Mouse (Mus musculus): ENCODE measurements at regions not wholly inside any gene's neighbourhood (a gene's known extent, or its start where the extent isn't known, plus 50 kb on each side); places are given as distances from the start of the nearest gene placed in this dataset.

GRCm38 (mm10) chr13:47486658-47487057 lies 364.2 kb downstream of the Rnf144b start:
- Histone ChIP-seq H3K36me3 (no peaks in the 10 kb centered on the region), H3K27me3 (no peaks in the 10 kb centered on the region), H3K9ac (no peak overlapping the region), H3K27ac (no peak overlapping the region), H3K9me3 (no peaks in the 10 kb centered on the region), H3K4me2 (no peak overlapping the region), H3K4me3 (no peak overlapping the region), H3K4me1 (no peaks in the 10 kb centered on the region)
- WGBS = 92% methylated on average over 3 of the region's 3 CpGs
- ATAC-seq (ENCODE audit: insufficient number of reproducible peaks, insufficient read depth, low FRiP score, low TSS enrichment, low read depth) = no peak

DNA sequence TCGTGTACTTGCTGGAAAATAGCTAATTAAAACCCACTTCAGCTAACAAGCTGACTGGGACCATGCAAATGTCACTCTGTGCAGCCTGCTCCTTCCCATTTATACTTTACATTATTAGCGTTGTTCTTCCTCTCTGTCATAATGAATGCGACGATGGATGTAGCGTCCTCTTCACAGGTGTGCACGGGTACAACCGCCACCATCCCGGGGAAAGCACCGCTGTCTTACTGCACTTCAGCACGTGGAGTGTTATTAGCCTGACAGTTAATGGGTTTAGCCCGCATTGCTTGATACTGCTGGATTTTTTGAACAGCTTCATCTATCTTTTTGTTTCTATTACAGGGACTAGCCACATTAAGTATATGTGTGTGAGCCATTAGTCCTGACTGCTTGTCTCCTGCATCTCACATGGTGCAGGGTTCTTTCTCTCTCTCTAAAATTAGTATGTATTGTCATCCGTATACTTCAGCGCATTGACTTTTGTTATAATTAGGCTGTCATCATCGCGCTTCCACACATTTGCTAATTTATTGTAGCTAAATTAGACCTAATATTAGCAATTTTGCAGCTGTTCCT lies 383.0 kb downstream of the Rnf144b start:
- WGBS = 92% methylated on average over 15 of the region's 15 CpGs
- ATAC-seq (ENCODE audit: insufficient number of reproducible peaks, insufficient read depth, low FRiP score, low TSS enrichment, low read depth) = no peak
- H3K9me3 ChIP-seq = no peaks in the 10 kb centered on the region
- no peak overlapping the region for H3K4me2 ChIP-seq
- H3K4me1 ChIP-seq = no peaks in the 10 kb centered on the region
- no peak overlapping the region for H3K9ac ChIP-seq
- no peak overlapping the region for H3K4me3 ChIP-seq
- H3K36me3 ChIP-seq = no peaks in the 10 kb centered on the region
- no peaks in the 10 kb centered on the region for H3K27me3 ChIP-seq
- no peak overlapping the region for H3K27ac ChIP-seq

- Histone ChIP-seq H3K27ac (no peak overlapping the region), H3K4me1 (no peaks in the 10 kb centered on the region), H3K36me3 (no peaks in the 10 kb centered on the region), H3K4me2 (no peak overlapping the region), H3K4me3 (no peak overlapping the region), H3K9ac (no peak overlapping the region), H3K27me3 (no peaks in the 10 kb centered on the region), H3K9me3 (no peaks in the 10 kb centered on the region)
- no peak for ATAC-seq (ENCODE audit: insufficient number of reproducible peaks, insufficient read depth, low FRiP score, low TSS enrichment, low read depth)
- WGBS = 83% methylated on average over 1 of the region's 1 CpGs
Measured at GRCm38 (mm10) chr13:47532935-47533334, 410.5 kb downstream of the Rnf144b start.

GRCm38 (mm10) chr13:47537156-47537555 lies 414.7 kb downstream of the Rnf144b start:
- no peaks in the 10 kb centered on the region for H3K27me3 ChIP-seq
- H3K4me2 ChIP-seq = no peak overlapping the region
- ATAC-seq (ENCODE audit: insufficient number of reproducible peaks, insufficient read depth, low FRiP score, low TSS enrichment, low read depth) = no peak
- H3K9me3 ChIP-seq = no peaks in the 10 kb centered on the region
- no peak overlapping the region for H3K9ac ChIP-seq
- H3K4me3 ChIP-seq = no peak overlapping the region
- H3K4me1 ChIP-seq = no peaks in the 10 kb centered on the region
- H3K36me3 ChIP-seq = no peaks in the 10 kb centered on the region
- 88% methylated on average over 2 of the region's 2 CpGs for WGBS
- no peak overlapping the region for H3K27ac ChIP-seq

DNA sequence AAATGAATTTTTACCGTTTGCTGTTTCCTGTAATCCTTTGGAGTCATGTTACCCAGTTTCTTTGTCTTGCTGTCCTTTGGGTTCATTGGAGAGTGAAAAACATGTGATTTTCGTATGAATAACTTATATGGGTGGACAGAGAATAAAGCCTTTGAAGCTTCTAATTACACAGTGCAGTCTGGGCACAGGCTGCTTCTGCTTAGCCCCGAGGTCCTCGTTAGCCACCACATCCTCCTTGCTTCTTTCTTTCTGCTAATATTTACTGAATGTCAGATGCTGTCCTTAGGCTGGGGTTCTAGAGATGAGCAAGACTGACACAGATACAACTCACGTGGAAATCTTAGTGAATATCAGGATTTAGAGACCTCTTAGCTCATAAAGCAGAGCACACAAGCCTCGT lies 427.2 kb downstream of the Rnf144b start:
- Histone ChIP-seq H3K36me3 (no peaks in the 10 kb centered on the region), H3K27me3 (no peaks in the 10 kb centered on the region), H3K4me3 (no peak overlapping the region), H3K27ac (no peak overlapping the region), H3K4me2 (no peak overlapping the region), H3K4me1 (peaks cover 10% of the 10 kb centered on the region), H3K9me3 (no peaks in the 10 kb centered on the region), H3K9ac (no peak overlapping the region)
- ATAC-seq (ENCODE audit: insufficient number of reproducible peaks, insufficient read depth, low FRiP score, low TSS enrichment, low read depth) = no peak
- 35% methylated on average over 6 of the region's 6 CpGs for WGBS

- WGBS = 79% methylated on average over 3 of the region's 3 CpGs
- Histone ChIP-seq H3K4me1 (peaks cover 10% of the 10 kb centered on the region), H3K9me3 (no peaks in the 10 kb centered on the region), H3K4me2 (no peak overlapping the region), H3K36me3 (no peaks in the 10 kb centered on the region), H3K27me3 (no peaks in the 10 kb centered on the region), H3K4me3 (no peak overlapping the region), H3K27ac (no peak overlapping the region), H3K9ac (no peak overlapping the region)
- no peak for ATAC-seq (ENCODE audit: insufficient number of reproducible peaks, insufficient read depth, low FRiP score, low TSS enrichment, low read depth)
Measured at GRCm38 (mm10) chr13:47552251-47552650, 429.8 kb downstream of the Rnf144b start.

GRCm38 (mm10) chr13:47554198-47554597 lies 431.7 kb downstream of the Rnf144b start:
- Histone ChIP-seq H3K9ac (no peak overlapping the region), H3K4me3 (no peak overlapping the region), H3K27me3 (no peaks in the 10 kb centered on the region), H3K9me3 (no peaks in the 10 kb centered on the region), H3K36me3 (no peaks in the 10 kb centered on the region), H3K4me1 (peaks cover 9% of the 10 kb centered on the region), H3K4me2 (no peak overlapping the region), H3K27ac (no peak overlapping the region; the same call in 1 of the 2 replicates)
- WGBS = 26% methylated on average over 1 of the region's 1 CpGs
- ATAC-seq (ENCODE audit: insufficient number of reproducible peaks, insufficient read depth, low FRiP score, low TSS enrichment, low read depth) = no peak

- H3K27me3 ChIP-seq = no peaks in the 10 kb centered on the region
- no peaks in the 10 kb centered on the region for H3K9me3 ChIP-seq
- peaks cover 4% of the 10 kb centered on the region; the same call in 1 of the 2 replicates for H3K4me1 ChIP-seq
- H3K4me2 ChIP-seq = no peak overlapping the region
- 86% methylated on average over 7 of the region's 7 CpGs for WGBS
- ATAC-seq (ENCODE audit: insufficient number of reproducible peaks, insufficient read depth, low FRiP score, low TSS enrichment, low read depth) = no peak
- no peak overlapping the region for H3K27ac ChIP-seq
- no peaks in the 10 kb centered on the region for H3K36me3 ChIP-seq
- no peak overlapping the region for H3K4me3 ChIP-seq
- H3K9ac ChIP-seq = no peak overlapping the region
Measured at GRCm38 (mm10) chr13:47557196-47557974, 434.9 kb downstream of the Rnf144b start.

- WGBS = 21% methylated on average over 8 of the region's 8 CpGs
Measured at GRCm38 (mm10) chr13:47562836-47563235, 440.4 kb downstream of the Rnf144b start.

GRCm38 (mm10) chr13:47576516-47576915 lies 454.1 kb downstream of the Rnf144b start:
- 69% methylated on average over 3 of the region's 3 CpGs for WGBS
- H3K27me3 ChIP-seq = no peaks in the 10 kb centered on the region
- no peak overlapping the region for H3K4me2 ChIP-seq
- H3K4me3 ChIP-seq = no peak overlapping the region
- no peak for ATAC-seq (ENCODE audit: insufficient number of reproducible peaks, insufficient read depth, low FRiP score, low TSS enrichment, low read depth)
- H3K9ac ChIP-seq = no peak overlapping the region
- H3K4me1 ChIP-seq = no peaks in the 10 kb centered on the region
- no peak overlapping the region for H3K27ac ChIP-seq
- H3K36me3 ChIP-seq = no peaks in the 10 kb centered on the region
- H3K9me3 ChIP-seq = no peaks in the 10 kb centered on the region

More at GRCm38 (mm10) chr13:47562836-47563235, 440.4 kb downstream of the Rnf144b start:
- no peak for ATAC-seq (ENCODE audit: insufficient number of reproducible peaks, insufficient read depth, low FRiP score, low TSS enrichment, low read depth)
- no peak overlapping the region for H3K4me3 ChIP-seq
- no peak overlapping the region for H3K4me2 ChIP-seq
- H3K9me3 ChIP-seq = no peaks in the 10 kb centered on the region
- no peaks in the 10 kb centered on the region for H3K36me3 ChIP-seq
- H3K27me3 ChIP-seq = no peaks in the 10 kb centered on the region
- no peak overlapping the region for H3K9ac ChIP-seq
- no peak overlapping the region for H3K27ac ChIP-seq
- H3K4me1 ChIP-seq = peaks cover 10% of the 10 kb centered on the region; the same call in 1 of the 2 replicates

DNA sequence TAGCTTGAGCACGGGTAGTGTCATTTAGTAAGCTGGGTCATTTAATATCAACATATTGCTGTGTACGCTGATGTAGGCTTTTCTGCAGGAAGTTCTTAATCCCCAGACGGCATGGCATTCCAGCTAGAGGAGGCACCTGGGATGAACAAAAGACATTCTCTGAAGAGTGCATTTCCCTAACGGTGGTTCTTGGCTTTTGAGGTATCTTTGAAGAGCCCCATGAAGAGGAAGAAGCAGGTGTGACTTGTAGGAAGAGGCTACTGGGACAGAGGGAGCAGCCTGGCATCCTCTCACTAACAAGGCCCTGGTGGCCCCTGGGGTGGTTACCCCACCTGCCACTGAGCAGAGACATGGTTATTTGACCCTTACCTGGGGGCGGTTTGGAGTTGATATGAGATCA lies 457.7 kb downstream of the Rnf144b start:
- WGBS = 75% methylated on average over 5 of the region's 5 CpGs
- no peak overlapping the region for H3K4me2 ChIP-seq

GRCm38 (mm10) chr13:47585158-47585557 lies 462.7 kb downstream of the Rnf144b start:
- H3K27ac ChIP-seq = no peak overlapping the region
- no peaks in the 10 kb centered on the region for H3K27me3 ChIP-seq
- H3K36me3 ChIP-seq = no peaks in the 10 kb centered on the region
- no peaks in the 10 kb centered on the region for H3K9me3 ChIP-seq
- no peak for ATAC-seq (ENCODE audit: insufficient number of reproducible peaks, insufficient read depth, low FRiP score, low TSS enrichment, low read depth)
- H3K4me1 ChIP-seq = no peaks in the 10 kb centered on the region
- WGBS = 76% methylated on average over 1 of the region's 1 CpGs
- H3K4me3 ChIP-seq = no peak overlapping the region
- no peak overlapping the region for H3K9ac ChIP-seq
- H3K4me2 ChIP-seq = no peak overlapping the region

More for the DNA sequence above, 457.7 kb downstream of the Rnf144b start:
- Histone ChIP-seq H3K4me1 (no peaks in the 10 kb centered on the region), H3K36me3 (no peaks in the 10 kb centered on the region), H3K27me3 (no peaks in the 10 kb centered on the region), H3K4me3 (no peak overlapping the region), H3K9me3 (no peaks in the 10 kb centered on the region), H3K9ac (no peak overlapping the region), H3K27ac (no peak overlapping the region)
- no peak for ATAC-seq (ENCODE audit: insufficient number of reproducible peaks, insufficient read depth, low FRiP score, low TSS enrichment, low read depth)

Data from embryonic facial prominence, embryonic 13.5 days (tissue).